Mouse (Mus musculus) adrenal gland, adult 2 months (tissue): ENCODE results near the gene Cmtm2a. TPM values are rescaled to one million over a fixed set of nuclear protein-coding genes. Genes with fewer than 3 reads are reported as not detected.

Experiments used
- polyA plus RNA-seq: library from polyadenylated mRNA; depleted of rRNA; stranded (reverse); fragments of >200 nt; gene quantifications from 2 replicates; pipeline ENCODE4 v1.2.3, GENCODE M21; 2012; rRNA removed
- total RNA-seq, 2 experiments: library from RNA; stranded (reverse); gene quantifications; 2 replicates each; pipeline ENCODE4 v1.2.3; 2021

The Cmtm2a gene
- total and polyA plus RNA-seq, 3 experiments = 0.21 to 0.73 (median 0.58) TPM

Other genes starting within 250 kb of the Cmtm2a start
- 10 to 100 TPM; 38.7 to 59.7 TPM for gene Cdh5, start 191.6 kb downstream of the Cmtm2a start, total RNA-seq
- gene Cdh5, start 191.6 kb downstream of the Cmtm2a start, polyA plus RNA-seq = 57.1 and 57.2 TPM in 2 replicates
- 1 to 10 TPM; 4.6 to 7.2 TPM for gene Bean1, start 122.7 kb downstream of the Cmtm2a start, total RNA-seq
- gene Bean1, start 122.7 kb downstream of the Cmtm2a start, polyA plus RNA-seq = 12.1 and 17.6 TPM in 2 replicates
- gene Tk2, start 44.6 kb downstream of the Cmtm2a start, total RNA-seq = 10 to 100 TPM; 59.3 to 87.1 TPM
- gene Tk2, start 44.6 kb downstream of the Cmtm2a start, polyA plus RNA-seq = 54.6 and 62.1 TPM in 2 replicates
- 10 to 100 TPM; 49.2 to 99.6 TPM for gene Cklf, start 42.3 kb downstream of the Cmtm2a start, total RNA-seq
- 14.1 and 15.4 TPM in 2 replicates for gene Cklf, start 42.3 kb downstream of the Cmtm2a start, polyA plus RNA-seq
- gene Gm45711, start 16.9 kb upstream of the Cmtm2a start, total RNA-seq = under 1 TPM in 1 of 2 experiments, not detected in 1; 0.23 TPM
- 0.12 and 0.52 TPM in 2 replicates for gene Gm45711, start 16.9 kb upstream of the Cmtm2a start, polyA plus RNA-seq
- under 1 TPM in 1 of 2 experiments, not detected in 1; 0.29 TPM for gene Cmtm1, start 17.0 kb upstream of the Cmtm2a start, total RNA-seq
- 0.09 TPM in 1 of 2 replicates, not detected in the other for gene Cmtm1, start 17.0 kb upstream of the Cmtm2a start, polyA plus RNA-seq
- not detected for gene Gm11020, start 28.4 kb upstream of the Cmtm2a start, total RNA-seq
- gene Gm11020, start 28.4 kb upstream of the Cmtm2a start, polyA plus RNA-seq = not detected in 2 replicates
- not detected for gene Cmtm2b, start 29.0 kb upstream of the Cmtm2a start, total RNA-seq
- gene Cmtm2b, start 29.0 kb upstream of the Cmtm2a start, polyA plus RNA-seq = not detected in 2 replicates
- gene Cmtm3, start 46.2 kb upstream of the Cmtm2a start, total RNA-seq = 100 to 1,000 TPM in 1 of 2 experiments, 10 to 100 TPM in 1; 56.9 to 110 TPM
- gene Cmtm3, start 46.2 kb upstream of the Cmtm2a start, polyA plus RNA-seq = 336 and 405 TPM in 2 replicates
- gene Cmtm4, start 102.6 kb upstream of the Cmtm2a start, total RNA-seq = 10 to 100 TPM; 31.1 to 53.2 TPM
- gene Cmtm4, start 102.6 kb upstream of the Cmtm2a start, polyA plus RNA-seq = 19.1 and 19.5 TPM in 2 replicates
- gene Dync1li2, start 149.9 kb upstream of the Cmtm2a start, total RNA-seq = 100 to 1,000 TPM in 1 of 2 experiments, 10 to 100 TPM in 1; 90.6 to 168 TPM
- 9.5 and 10.5 TPM in 2 replicates for gene Dync1li2, start 149.9 kb upstream of the Cmtm2a start, polyA plus RNA-seq
- gene Terb1, start 216.7 kb upstream of the Cmtm2a start, total RNA-seq = not detected
- gene Terb1, start 216.7 kb upstream of the Cmtm2a start, polyA plus RNA-seq = not detected in 2 replicates
- 10 to 100 TPM; 31.1 to 40.8 TPM for gene Nae1, start 241.5 kb upstream of the Cmtm2a start, total RNA-seq
- 1.1 and 2.0 TPM in 2 replicates for gene Nae1, start 241.5 kb upstream of the Cmtm2a start, polyA plus RNA-seq
- 1 to 10 TPM; 1.9 to 4.2 TPM for gene Car7, start 241.5 kb upstream of the Cmtm2a start, total RNA-seq
- 13.4 and 14.5 TPM in 2 replicates for gene Car7, start 241.5 kb upstream of the Cmtm2a start, polyA plus RNA-seq